Mouse (Mus musculus) testis, adult 2 months (tissue): ENCODE measurements around the gene 2310034G01Rik.

Experiments
- CTCF ChIP-seq: fragments of 200-500 bp; IDR thresholded peaks from 2 replicates; pipeline ENCODE4 v1.5.1; 2012; ENCODE audit warnings: low read depth, mild to moderate bottlenecking, inconsistent platforms, low read length, moderate library complexity; ENCODE audit not compliant: control insufficient read depth, insufficient read depth, insufficient replicate concordance
- POLR2A ChIP-seq: fragments of 200-500 bp; IDR thresholded peaks from 2 replicates; pipeline ENCODE4 v1.6.1; 2012; ENCODE audit warnings: low read depth, mild to moderate bottlenecking, inconsistent platforms, low read length, moderate library complexity; ENCODE audit not compliant: control insufficient read depth

- no peak for TF ChIP-seq CTCF
- no peak; the same call in 1 of the 2 replicates for TF ChIP-seq POLR2A
Observed at GRCm38 (mm10) chr19:46367798-46368590, 17.9 kb upstream of the 2310034G01Rik start.
